Mouse (Mus musculus): ENCODE measurements around the gene Ocel1. TPM values are rescaled to one million over a fixed set of nuclear protein-coding genes. Genes with fewer than 3 reads are reported as not detected.

Ocel1 gene
- polyA plus RNA-seq, 1 experiment from 2014 or later: 4.4 TPM

- no peaks in the 10 kb centered on the region for H3K9me3 ChIP-seq
- H3K27me3 ChIP-seq: peaks cover 32% of the 10 kb centered on the region
- peak within 1 kb of the TSS; percentile 75 for H3K4me3 ChIP-seq (replicated peaks)
- peak within 1 kb of the TSS; percentile 89 for H3K27ac ChIP-seq
- peaks cover 6% of the 10 kb centered on the region for H3K36me3 ChIP-seq (replicated peaks)
- peak within 1 kb of the TSS; percentile 80 for H3K9ac ChIP-seq
- peak within 1 kb of the TSS; percentile 98 for H3K4me2 ChIP-seq
- under 1% methylated on average over 58 of the region's 89 CpGs for WGBS
- ATAC-seq (ENCODE audit: low FRiP score): peak; percentile 30
- peaks cover 58% of the 10 kb centered on the region for H3K4me1 ChIP-seq
These were observed 10.4 kb downstream of the Ocel1 start, which contains the start of gene Nr2f6 for GRCm38 (mm10) chr8:71381421-71381970. Gene Nr2f6 (minus strand): TSS chr8:71381960.

- Histone ChIP-seq H3K4me1 (peaks cover 52% of the 10 kb centered on the region), H3K9ac (peak overlapping the region; percentile 80), H3K4me2 (peak overlapping the region; percentile 98), H3K27ac (peak overlapping the region; percentile 89), H3K36me3 (replicated peaks) (peaks cover 6% of the 10 kb centered on the region), H3K4me3 (replicated peaks) (peak overlapping the region; percentile 75), H3K27me3 (peaks cover 24% of the 10 kb centered on the region), H3K9me3 (no peaks in the 10 kb centered on the region)
- WGBS: 2% methylated on average over 46 of the region's 80 CpGs
- ATAC-seq (ENCODE audit: low FRiP score): peak; percentile 85
These were observed 11.2 kb downstream of the Ocel1 start for GRCm38 (mm10) chr8:71381971-71382961.

- peaks cover 48% of the 10 kb centered on the region for H3K4me1 ChIP-seq
- H3K9ac ChIP-seq: no peak overlapping the region
- no peaks in the 10 kb centered on the region for H3K36me3 ChIP-seq (replicated peaks)
- peak overlapping the region; percentile 89; the same call in 1 of the 2 replicates for H3K27ac ChIP-seq
- ATAC-seq (ENCODE audit: low FRiP score): no peak
- WGBS: 14% methylated on average over 12 of the region's 12 CpGs
- peaks cover 15% of the 10 kb centered on the region for H3K27me3 ChIP-seq
- H3K4me2 ChIP-seq: no peak overlapping the region
- no peak overlapping the region for H3K4me3 ChIP-seq (replicated peaks)
- H3K9me3 ChIP-seq: no peaks in the 10 kb centered on the region
These were observed 12.3 kb downstream of the Ocel1 start for GRCm38 (mm10) chr8:71383396-71383795.

GRCm38 (mm10) chr8:71383860-71384259, 12.8 kb downstream of the Ocel1 start:
- WGBS: 62% methylated on average over 3 of the region's 3 CpGs
- no peak overlapping the region for H3K4me3 ChIP-seq (replicated peaks)

GRCm38 (mm10) chr8:71385212-71385835, 14.2 kb downstream of the Ocel1 start:
- no peaks in the 10 kb centered on the region for H3K36me3 ChIP-seq (replicated peaks)
- H3K27me3 ChIP-seq: peaks cover 6% of the 10 kb centered on the region; the same call in 1 of the 2 replicates
- H3K9ac ChIP-seq: no peak overlapping the region
- H3K9me3 ChIP-seq: no peaks in the 10 kb centered on the region
- no peak overlapping the region for H3K27ac ChIP-seq
- ATAC-seq (ENCODE audit: low FRiP score): no peak
- no peak overlapping the region for H3K4me2 ChIP-seq
- H3K4me3 ChIP-seq (replicated peaks): no peak overlapping the region
- WGBS: 74% methylated on average over 12 of the region's 12 CpGs
- peaks cover 29% of the 10 kb centered on the region for H3K4me1 ChIP-seq

More at GRCm38 (mm10) chr8:71383860-71384259, 12.8 kb downstream of the Ocel1 start:
- Histone ChIP-seq H3K27ac (no peak overlapping the region), H3K4me2 (no peak overlapping the region), H3K27me3 (peaks cover 15% of the 10 kb centered on the region), H3K4me1 (peaks cover 44% of the 10 kb centered on the region), H3K36me3 (replicated peaks) (no peaks in the 10 kb centered on the region), H3K9me3 (no peaks in the 10 kb centered on the region), H3K9ac (no peak overlapping the region)
- ATAC-seq (ENCODE audit: low FRiP score): no peak

- Histone ChIP-seq H3K4me1 (peaks cover 5% of the 10 kb centered on the region), H3K4me2 (no peak overlapping the region), H3K27ac (no peak overlapping the region), H3K4me3 (replicated peaks) (no peak overlapping the region), H3K9me3 (no peaks in the 10 kb centered on the region), H3K9ac (no peak overlapping the region), H3K36me3 (replicated peaks) (no peaks in the 10 kb centered on the region), H3K27me3 (no peaks in the 10 kb centered on the region)
- WGBS: 94% methylated on average over 1 of the region's 1 CpGs
- ATAC-seq (ENCODE audit: low FRiP score): no peak
These were observed 17.2 kb downstream of the Ocel1 start for GRCm38 (mm10) chr8:71388267-71388666.

GRCm38 (mm10) chr8:71391696-71392095, 20.6 kb downstream of the Ocel1 start:
- Histone ChIP-seq H3K27me3 (peaks cover 8% of the 10 kb centered on the region; the same call in 1 of the 2 replicates), H3K4me1 (peaks cover 5% of the 10 kb centered on the region), H3K9ac (no peak overlapping the region), H3K36me3 (replicated peaks) (no peaks in the 10 kb centered on the region), H3K9me3 (no peaks in the 10 kb centered on the region), H3K4me3 (replicated peaks) (no peak overlapping the region), H3K4me2 (no peak overlapping the region), H3K27ac (no peak overlapping the region)
- ATAC-seq (ENCODE audit: low FRiP score): no peak
- 98% methylated on average over 2 of the region's 2 CpGs for WGBS

GRCm38 (mm10) chr8:71392391-71392790, 21.3 kb downstream of the Ocel1 start:
- WGBS: 70% methylated on average over 5 of the region's 5 CpGs
- no peaks in the 10 kb centered on the region for H3K9me3 ChIP-seq
- no peak for ATAC-seq (ENCODE audit: low FRiP score)

GRCm38 (mm10) chr8:71392871-71393270, 21.8 kb downstream of the Ocel1 start:
- Histone ChIP-seq H3K4me2 (peak overlapping the region; percentile 30), H3K4me1 (peaks cover 14% of the 10 kb centered on the region), H3K36me3 (replicated peaks) (no peaks in the 10 kb centered on the region), H3K9me3 (no peaks in the 10 kb centered on the region), H3K27me3 (peaks cover 8% of the 10 kb centered on the region; the same call in 1 of the 2 replicates), H3K27ac (no peak overlapping the region), H3K4me3 (replicated peaks) (no peak overlapping the region), H3K9ac (no peak overlapping the region)
- 10% methylated on average over 3 of the region's 3 CpGs for WGBS
- no peak for ATAC-seq (ENCODE audit: low FRiP score)

More at GRCm38 (mm10) chr8:71392391-71392790, 21.3 kb downstream of the Ocel1 start:
- H3K4me3 ChIP-seq (replicated peaks): no peak overlapping the region
- H3K27ac ChIP-seq: no peak overlapping the region
- H3K9ac ChIP-seq: no peak overlapping the region
- no peaks in the 10 kb centered on the region for H3K36me3 ChIP-seq (replicated peaks)
- peaks cover 8% of the 10 kb centered on the region; the same call in 1 of the 2 replicates for H3K27me3 ChIP-seq
- H3K4me2 ChIP-seq: no peak overlapping the region
- H3K4me1 ChIP-seq: peaks cover 9% of the 10 kb centered on the region

- no peak for ATAC-seq (ENCODE audit: low FRiP score)
- Histone ChIP-seq H3K36me3 (replicated peaks) (peaks cover 12% of the 10 kb centered on the region), H3K27ac (no peak overlapping the region), H3K9ac (no peak overlapping the region), H3K9me3 (no peaks in the 10 kb centered on the region), H3K4me2 (no peak overlapping the region), H3K4me1 (peaks cover 14% of the 10 kb centered on the region), H3K27me3 (peaks cover 8% of the 10 kb centered on the region; the same call in 1 of the 2 replicates), H3K4me3 (replicated peaks) (no peak overlapping the region)
- WGBS: 85% methylated on average over 7 of the region's 7 CpGs
These were observed 23.4 kb downstream of the Ocel1 start for GRCm38 (mm10) chr8:71394481-71394880.

GRCm38 (mm10) chr8:71395071-71395470, 24.0 kb downstream of the Ocel1 start:
- H3K9me3 ChIP-seq: no peaks in the 10 kb centered on the region
- H3K36me3 ChIP-seq (replicated peaks): peaks cover 17% of the 10 kb centered on the region
- H3K27ac ChIP-seq: no peak overlapping the region
- no peak for ATAC-seq (ENCODE audit: low FRiP score)
- H3K4me1 ChIP-seq: peaks cover 14% of the 10 kb centered on the region
- WGBS: 87% methylated on average over 10 of the region's 10 CpGs
- H3K9ac ChIP-seq: no peak overlapping the region
- H3K4me3 ChIP-seq (replicated peaks): no peak overlapping the region
- H3K27me3 ChIP-seq: peaks cover 8% of the 10 kb centered on the region; the same call in 1 of the 2 replicates
- no peak overlapping the region for H3K4me2 ChIP-seq

GRCm38 (mm10) chr8:71395629-71396028, 24.5 kb downstream of the Ocel1 start, which contains the start of gene Ushbp1:
Gene Ushbp1 (minus strand): TSS chr8:71395802.
- peak within 1 kb of the TSS; percentile 69 for H3K4me2 ChIP-seq
- H3K4me1 ChIP-seq: peaks cover 14% of the 10 kb centered on the region
- peaks cover 8% of the 10 kb centered on the region; the same call in 1 of the 2 replicates for H3K27me3 ChIP-seq
- peak within 1 kb of the TSS; percentile 78 for H3K4me3 ChIP-seq (replicated peaks)
- no peaks in the 10 kb centered on the region for H3K9me3 ChIP-seq
- no peak within 1 kb of the TSS for H3K9ac ChIP-seq
- H3K27ac ChIP-seq: peak within 1 kb of the TSS; percentile 51
- 92% methylated on average over 9 of the region's 9 CpGs for WGBS
- no peak for ATAC-seq (ENCODE audit: low FRiP score)
- H3K36me3 ChIP-seq (replicated peaks): peaks cover 23% of the 10 kb centered on the region
